Mouse (Mus musculus) brain, embryonic 14.5 days (tissue): ENCODE data around the gene Dennd4a.

Experiments used
- CTCF ChIP-seq: fragments of 200-500 bp; IDR thresholded peaks from 2 replicates; pipeline ENCODE4 v1.5.1; 2012; ENCODE audit warnings: inconsistent platforms, mild to moderate bottlenecking, moderate library complexity, borderline replicate concordance; ENCODE audit not compliant: insufficient read depth, insufficient read length; ENCODE audit errors: extremely low read depth
- POLR2A ChIP-seq: fragments of 200-500 bp; IDR thresholded peaks from 2 replicates; pipeline ENCODE4 v1.6.1; 2012; ENCODE audit warnings: mild to moderate bottlenecking, inconsistent platforms, borderline replicate concordance; ENCODE audit not compliant: poor library complexity, insufficient read depth, insufficient read length, severe bottlenecking; ENCODE audit errors: extremely low read depth

DNA sequence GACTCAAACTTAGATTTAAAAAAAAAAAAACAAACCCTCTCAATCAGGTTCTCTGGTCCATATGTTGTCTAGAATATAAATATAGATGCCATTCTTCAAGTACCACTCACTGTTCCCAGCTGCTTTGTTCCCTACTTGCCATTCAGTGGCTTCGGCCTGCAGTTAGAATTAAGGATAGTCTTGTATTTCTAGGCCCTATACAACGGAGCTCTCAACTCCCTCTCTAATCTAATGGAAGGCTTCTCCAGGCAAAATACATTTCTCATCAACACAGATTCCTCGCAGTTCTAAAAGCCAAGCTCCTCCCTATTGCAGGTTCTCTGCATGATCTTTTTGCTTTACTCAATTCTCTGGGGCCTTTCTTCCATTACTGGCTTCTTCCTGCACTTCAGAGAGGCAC lies 1.3 kb upstream of the Dennd4a start:
- TF ChIP-seq CTCF (no peak), POLR2A (no peak)
